Mouse (Mus musculus) kidney, embryonic 15.5 days (tissue): Measurements from ENCODE around the gene Cd209a. TPM values are rescaled to one million over a fixed set of nuclear protein-coding genes. Genes with fewer than 3 reads are reported as not detected.
"Not testable (repeated sequence)": the region's sequence is repeated elsewhere in the genome, so short reads cannot be mapped to it uniquely, and the experiment has no call there.

ENCODE experiments used
- ATAC-seq: fragments of 200-750 bp; cut with Nextera tagmentation; replicated peaks from 2 replicates; pipeline ENCODE4 v1.8.0; 2017; ENCODE audit warnings: moderate TSS enrichment; ENCODE audit not compliant: low FRiP score
- H3K27ac ChIP-seq: fragments of 300-500 bp; sonication (generic); 2 replicates; pipeline ENCODE4 v1.5.1; 2015; ENCODE audit warnings: mild to moderate bottlenecking, inconsistent platforms
- H3K27me3 ChIP-seq: fragments of 300-500 bp; sonication (generic); 2 replicates; pipeline ENCODE4 v1.6.1; 2015; ENCODE audit warnings: inconsistent platforms
- H3K36me3 ChIP-seq: fragments of 300-500 bp; sonication (generic); 2 replicates; pipeline ENCODE4 v1.6.1; 2015; ENCODE audit warnings: inconsistent platforms
- H3K4me1 ChIP-seq: fragments of 300-500 bp; sonication (generic); 2 replicates; pipeline ENCODE4 v1.6.1; 2015; ENCODE audit warnings: inconsistent platforms
- H3K4me2 ChIP-seq: fragments of 300-500 bp; sonication (generic); 2 replicates; pipeline ENCODE4 v1.6.1; 2015; ENCODE audit warnings: moderate library complexity, mild to moderate bottlenecking, inconsistent platforms
- H3K4me3 ChIP-seq: fragments of 300-500 bp; sonication (generic); replicated peaks from 2 replicates; pipeline ENCODE4 v1.5.1; 2015; ENCODE audit warnings: mild to moderate bottlenecking, inconsistent platforms
- H3K9ac ChIP-seq: fragments of 300-500 bp; sonication (generic); 2 replicates; pipeline ENCODE4 v1.6.1; 2015; ENCODE audit warnings: mild to moderate bottlenecking, inconsistent platforms
- H3K9me3 ChIP-seq: fragments of 300-500 bp; sonication (generic); replicated peaks from 2 replicates; pipeline ENCODE4 v1.6.1; 2016; ENCODE audit warnings: inconsistent platforms
- WGBS: fragments of 180-500 bp; shearing (Covaris S2); methylation state at CpG from one replicate; pipeline ENCODE4 v1.1.7; 2015; ENCODE audit warnings: mixed read lengths; 5-methylcytosine and 5-hydroxymethylcytosine counted together
- polyA plus RNA-seq: library from polyadenylated mRNA; unstranded; fragments of >200 nt; fragmentation: Nextera tagmentation; extraction: Ambion mirVana; gene quantifications from 2 replicates; pipeline ENCODE4 v1.2.1, GENCODE M21; 2015

Cd209a gene
- polyA plus RNA-seq: not detected in 2 replicates

DNA sequence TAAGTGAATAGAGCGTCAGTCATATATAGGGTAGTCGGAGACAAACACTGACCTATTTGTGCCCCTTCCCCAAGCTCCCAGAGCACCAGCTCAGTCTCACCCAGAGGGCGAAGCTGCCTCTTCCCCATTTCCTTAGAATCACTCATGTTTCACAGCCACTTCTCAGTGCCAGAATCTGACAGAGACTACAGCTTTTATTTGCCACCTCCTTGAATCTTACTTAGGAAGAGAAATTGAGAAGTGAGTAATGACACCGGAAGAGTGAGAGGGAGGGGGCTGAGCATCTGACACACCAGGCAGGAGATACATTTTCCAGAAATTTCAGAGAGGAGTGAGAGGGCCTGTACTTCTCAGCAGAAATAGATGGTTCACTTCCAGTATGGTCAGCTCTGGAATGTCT lies at the start of gene Cd209a:
Cd209a (minus strand) TSS at position 224 of the 400 bp plus-strand sequence.
- 87% methylated on average over 4 of the region's 4 CpGs for WGBS
- Histone ChIP-seq H3K4me2 (no peak within 1 kb of the TSS), H3K9me3 (no peaks in the 10 kb centered on the region), H3K36me3 (no peaks in the 10 kb centered on the region), H3K9ac (no peak within 1 kb of the TSS), H3K27me3 (no peaks in the 10 kb centered on the region), H3K4me1 (no peaks in the 10 kb centered on the region), H3K27ac (no peak within 1 kb of the TSS), H3K4me3 (no peak within 1 kb of the TSS)
- no peak for ATAC-seq

DNA sequence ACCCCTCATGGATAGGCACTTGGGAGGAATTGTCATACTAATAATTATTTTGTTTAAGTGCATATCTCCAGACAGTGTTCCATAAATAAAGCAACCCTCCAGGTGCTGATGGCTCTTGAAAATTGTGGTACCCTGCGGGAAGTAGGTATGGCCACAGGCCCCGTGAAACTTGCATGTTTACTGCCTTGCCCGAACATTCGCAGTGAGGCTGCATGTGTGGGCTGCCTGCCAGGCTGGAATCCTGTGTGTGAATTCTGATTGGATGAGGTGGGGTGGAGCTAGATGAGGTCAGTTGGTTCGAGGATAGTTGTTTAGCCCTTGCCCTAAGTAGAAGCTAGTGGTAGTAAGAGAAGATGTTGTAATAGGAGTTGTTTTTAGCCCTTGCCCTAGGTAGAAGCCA lies 19.9 kb upstream of the Cd209a start:
- not testable (repeated sequence) for ATAC-seq, H3K4me1 ChIP-seq
- WGBS: 82% methylated on average over 5 of the region's 5 CpGs

DNA sequence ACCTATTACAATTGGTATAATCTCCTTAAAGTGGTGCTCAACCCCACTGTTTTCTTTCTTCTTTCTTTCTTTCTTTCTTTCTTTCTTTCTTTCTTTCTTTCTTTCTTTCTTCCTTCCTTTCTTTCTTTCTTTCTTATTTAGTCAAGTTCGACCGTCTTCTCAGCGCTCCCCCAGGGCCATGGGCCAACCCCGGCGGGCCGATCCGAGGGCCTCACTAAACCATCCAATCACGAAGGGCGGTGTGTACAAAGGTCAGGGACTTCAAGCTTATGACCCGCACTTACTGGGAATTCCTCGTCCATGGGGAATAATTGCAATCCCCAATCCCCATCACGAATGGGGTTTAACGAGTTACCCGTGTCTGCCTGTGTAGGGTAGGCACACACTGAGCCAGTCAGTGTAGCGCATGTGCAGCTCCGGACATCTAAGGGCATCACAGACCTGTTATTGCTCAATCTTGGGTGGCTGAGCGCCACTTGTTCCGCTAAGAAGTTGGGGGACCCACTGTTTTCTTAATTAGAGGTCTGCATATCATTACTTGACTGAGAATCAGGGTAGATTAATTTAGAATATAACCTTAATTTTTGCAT lies 5.6 kb upstream of the Cd209a start:
- 64% methylated on average over 18 of the region's 18 CpGs for WGBS
- Histone ChIP-seq H3K4me1 (no peaks in the 10 kb centered on the region), H3K36me3 (no peaks in the 10 kb centered on the region), H3K9ac (no peak overlapping the region), H3K27ac (no peak overlapping the region), H3K4me2 (no peak overlapping the region), H3K4me3 (no peak overlapping the region), H3K9me3 (no peaks in the 10 kb centered on the region), H3K27me3 (no peaks in the 10 kb centered on the region)
- ATAC-seq: peak; percentile 100

More for the DNA sequence above, 19.9 kb upstream of the Cd209a start:
- H3K4me2 ChIP-seq, H3K9ac ChIP-seq, H3K9me3 ChIP-seq, H3K36me3 ChIP-seq, H3K4me3 ChIP-seq, H3K27ac ChIP-seq, H3K27me3 ChIP-seq: not testable (repeated sequence)

DNA sequence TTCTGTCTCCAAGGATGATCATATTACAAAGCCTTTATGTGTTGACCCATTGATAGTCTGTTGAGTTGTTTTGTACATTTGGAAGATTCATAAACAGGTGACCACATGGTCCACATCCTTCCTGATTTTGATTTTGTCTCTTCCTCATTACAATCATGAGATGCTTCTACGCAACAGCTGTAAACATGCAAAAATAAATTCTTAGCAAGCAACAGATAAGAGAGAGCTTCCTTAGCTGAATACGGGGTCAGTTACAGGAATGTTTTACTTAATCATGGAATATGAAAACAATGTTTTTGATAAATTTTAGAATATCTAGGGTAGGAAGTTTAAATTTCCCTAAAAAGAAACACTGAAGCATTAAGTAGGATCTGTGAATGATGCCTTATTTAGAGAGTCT lies 11.8 kb downstream of the Cd209a start:
- Histone ChIP-seq H3K4me3 (no peak overlapping the region), H3K4me2 (no peak overlapping the region), H3K27ac (no peak overlapping the region), H3K9me3 (no peaks in the 10 kb centered on the region), H3K36me3 (no peaks in the 10 kb centered on the region), H3K9ac (no peak overlapping the region), H3K4me1 (no peaks in the 10 kb centered on the region), H3K27me3 (no peaks in the 10 kb centered on the region)
- ATAC-seq: no peak
- 93% methylated on average over 2 of the region's 2 CpGs for whole genome bisulfite sequencing

DNA sequence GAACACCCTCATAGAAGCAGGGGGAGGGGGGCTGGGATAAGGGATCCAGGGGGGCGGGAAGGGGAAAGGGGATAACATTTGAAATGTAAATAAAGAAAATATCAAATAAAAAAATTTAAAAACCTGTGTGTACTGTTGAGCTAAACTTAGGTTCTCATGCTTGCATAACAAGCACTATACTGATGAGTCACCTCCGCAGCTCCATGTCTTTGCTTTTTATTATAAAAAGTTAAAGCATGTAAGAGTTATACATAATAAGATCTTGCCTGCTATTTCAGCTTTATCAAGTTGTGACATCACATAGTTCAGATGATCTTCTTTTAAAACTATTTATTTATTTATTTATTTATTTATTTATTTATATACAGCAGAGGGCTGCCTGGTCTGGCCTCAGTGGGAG lies 13.2 kb downstream of the Cd209a start:
- no peak for ATAC-seq

DNA sequence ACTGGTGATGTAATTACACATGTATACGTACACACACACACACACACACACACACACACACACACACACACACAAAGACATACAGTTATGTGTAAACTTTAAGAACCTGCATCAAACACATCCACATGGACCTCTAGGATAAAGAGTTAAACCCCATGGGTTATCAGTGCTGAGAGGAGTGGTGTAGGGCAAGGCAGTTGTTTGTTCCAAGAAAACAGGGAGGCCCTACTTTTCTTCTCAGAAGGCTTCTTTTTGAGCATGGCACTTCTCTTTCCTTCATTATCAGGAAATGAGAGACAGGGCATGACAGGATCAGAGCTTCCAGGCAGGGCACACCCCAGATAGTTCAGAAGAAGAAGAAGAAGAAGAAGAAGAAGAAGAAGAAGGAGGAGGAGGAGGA lies 14.7 kb downstream of the Cd209a start:
- 69% methylated on average over 1 of the region's 1 CpGs for WGBS
- no peak for ATAC-seq
- no peaks in the 10 kb centered on the region for H3K4me1 ChIP-seq
- H3K36me3 ChIP-seq: no peaks in the 10 kb centered on the region
- H3K27ac ChIP-seq: no peak overlapping the region
- H3K9ac ChIP-seq: no peak overlapping the region
- no peak overlapping the region for H3K4me3 ChIP-seq
- no peak overlapping the region for H3K4me2 ChIP-seq
- no peaks in the 10 kb centered on the region for H3K9me3 ChIP-seq
- no peaks in the 10 kb centered on the region for H3K27me3 ChIP-seq

More for the DNA sequence above, 13.2 kb downstream of the Cd209a start:
- Histone ChIP-seq H3K27ac (no peak overlapping the region), H3K4me1 (no peaks in the 10 kb centered on the region), H3K9me3 (no peaks in the 10 kb centered on the region), H3K4me2 (no peak overlapping the region), H3K9ac (no peak overlapping the region), H3K36me3 (no peaks in the 10 kb centered on the region), H3K27me3 (no peaks in the 10 kb centered on the region), H3K4me3 (no peak overlapping the region)
- 95% methylated on average over 2 of the region's 2 CpGs for WGBS

DNA sequence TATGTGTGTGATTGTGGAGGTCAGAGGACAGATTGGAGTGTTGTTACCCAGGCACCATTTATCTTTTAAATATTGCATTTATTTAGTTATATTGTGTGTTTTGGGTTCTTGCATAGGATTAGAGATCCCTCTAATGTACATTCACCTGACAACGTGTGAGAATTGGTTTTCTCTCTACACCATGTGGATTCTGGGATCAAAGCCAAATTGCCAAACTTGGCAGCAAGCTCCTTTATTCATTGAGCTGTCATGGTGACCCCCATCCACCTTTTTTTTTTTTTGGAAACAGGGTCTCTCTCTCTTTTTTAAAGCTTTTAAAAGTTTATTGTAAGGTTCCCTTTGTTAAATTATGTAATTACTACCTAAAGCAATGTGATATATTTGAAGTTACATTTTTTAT lies 27.7 kb downstream of the Cd209a start:
- no peak overlapping the region for H3K4me2 ChIP-seq
- no peaks in the 10 kb centered on the region for H3K9me3 ChIP-seq

DNA sequence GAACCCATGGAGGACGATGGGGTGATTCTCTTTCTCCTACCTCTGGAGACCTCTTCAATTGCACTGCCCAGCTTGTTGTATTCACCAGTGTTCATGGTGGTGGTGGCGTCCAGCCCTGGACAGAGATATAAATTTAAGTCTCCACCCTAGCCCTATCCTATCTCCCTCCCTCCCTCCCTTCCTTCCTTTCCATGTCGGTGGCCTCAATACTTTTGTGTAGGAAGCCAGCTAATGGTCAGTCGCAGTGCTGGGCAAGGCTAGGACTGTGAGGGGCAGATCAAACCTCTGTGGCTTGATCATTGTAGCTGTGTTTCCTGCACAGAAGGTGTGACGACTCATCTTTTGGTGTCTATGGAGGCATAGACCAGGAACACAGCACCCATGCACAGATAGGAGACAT lies 28.2 kb downstream of the Cd209a start, which contains the start of gene Clec4g:
Clec4g (minus strand) TSS at position 101 of the 400 bp plus-strand sequence.
- H3K4me1 ChIP-seq: no peaks in the 10 kb centered on the region
- 69% methylated on average over 5 of the region's 5 CpGs for WGBS
- H3K4me2 ChIP-seq: no peak within 1 kb of the TSS
- ATAC-seq: no peak
- H3K9ac ChIP-seq: no peak within 1 kb of the TSS
- H3K27me3 ChIP-seq: no peaks in the 10 kb centered on the region
- H3K36me3 ChIP-seq: no peaks in the 10 kb centered on the region
- no peak within 1 kb of the TSS for H3K4me3 ChIP-seq
- no peaks in the 10 kb centered on the region for H3K9me3 ChIP-seq
- no peak within 1 kb of the TSS for H3K27ac ChIP-seq

More for the DNA sequence above, 27.7 kb downstream of the Cd209a start:
- 45% methylated on average over 1 of the region's 1 CpGs for WGBS
- no peak overlapping the region for H3K9ac ChIP-seq
- H3K4me1 ChIP-seq: no peaks in the 10 kb centered on the region
- no peak overlapping the region for H3K4me3 ChIP-seq
- no peak for ATAC-seq
- H3K27me3 ChIP-seq: no peaks in the 10 kb centered on the region
- no peak overlapping the region for H3K27ac ChIP-seq
- no peaks in the 10 kb centered on the region for H3K36me3 ChIP-seq

DNA sequence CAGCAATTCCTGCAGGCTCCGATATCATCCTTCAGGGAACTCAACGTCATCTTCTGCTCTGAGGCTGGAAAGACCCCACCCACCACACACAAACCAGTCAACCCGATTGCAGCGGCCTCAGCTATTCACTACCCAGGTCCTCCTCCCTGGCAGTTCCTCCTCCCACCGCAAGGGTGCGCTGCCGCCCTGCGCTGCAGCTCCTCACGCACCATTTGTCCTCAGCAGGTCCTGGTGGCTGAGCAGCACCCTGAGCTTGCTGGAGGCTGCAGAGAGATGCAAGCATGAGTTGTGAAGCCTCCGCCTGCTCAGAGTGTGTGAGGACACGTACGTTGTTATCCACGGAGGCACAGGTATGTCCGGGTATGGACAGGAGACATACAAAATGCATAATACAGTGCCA lies 30.2 kb downstream of the Cd209a start:
- 17% methylated on average over 14 of the region's 14 CpGs for WGBS
- no peaks in the 10 kb centered on the region for H3K4me1 ChIP-seq
- H3K4me3 ChIP-seq: no peak overlapping the region
- no peak overlapping the region for H3K9ac ChIP-seq
- H3K4me2 ChIP-seq: no peak overlapping the region
- no peak overlapping the region for H3K27ac ChIP-seq
- ATAC-seq: peak; percentile 77
- no peaks in the 10 kb centered on the region for H3K9me3 ChIP-seq
- H3K36me3 ChIP-seq: no peaks in the 10 kb centered on the region
- no peaks in the 10 kb centered on the region for H3K27me3 ChIP-seq

DNA sequence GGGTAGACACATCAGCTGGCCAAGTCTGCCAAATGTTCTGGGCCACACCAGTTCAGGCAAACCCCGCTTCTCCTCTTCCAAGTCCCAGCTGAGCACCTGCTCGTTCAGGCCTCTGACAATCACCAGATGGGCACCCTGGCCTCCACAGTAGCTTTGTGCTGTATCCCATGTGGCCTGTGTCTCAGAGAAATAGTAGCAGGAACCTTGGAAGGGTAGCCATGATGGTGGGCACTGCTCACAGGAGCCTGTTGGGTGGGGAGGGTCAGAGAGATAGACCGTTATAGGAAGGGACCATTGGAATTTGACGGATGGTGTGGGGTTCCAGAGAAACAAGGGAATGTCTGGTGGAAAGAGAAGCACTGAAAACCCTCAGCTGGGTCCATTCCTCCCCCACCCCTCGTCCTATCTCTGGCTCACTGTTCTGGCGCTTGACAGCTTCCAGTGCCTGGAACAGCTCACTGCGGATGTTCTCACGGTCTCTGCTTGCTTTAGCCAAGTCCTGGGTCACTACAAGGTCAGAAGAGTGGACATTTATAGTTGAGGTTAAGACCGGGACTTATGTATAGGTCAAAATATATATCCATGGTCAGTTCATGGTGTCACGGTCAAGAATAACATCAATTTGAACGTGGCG lies 31.3 kb downstream of the Cd209a start:
- 54% methylated on average over 12 of the region's 12 CpGs for WGBS
- no peak overlapping the region for H3K27ac ChIP-seq
- no peaks in the 10 kb centered on the region for H3K36me3 ChIP-seq
- no peak overlapping the region for H3K4me3 ChIP-seq
- H3K4me2 ChIP-seq: no peak overlapping the region
- 0 out of 2 replicates have a peak, but pooled peaks have one; percentile 22 for ATAC-seq
- H3K4me1 ChIP-seq: no peaks in the 10 kb centered on the region
- no peaks in the 10 kb centered on the region for H3K27me3 ChIP-seq
- H3K9me3 ChIP-seq: no peaks in the 10 kb centered on the region
- no peak overlapping the region for H3K9ac ChIP-seq

DNA sequence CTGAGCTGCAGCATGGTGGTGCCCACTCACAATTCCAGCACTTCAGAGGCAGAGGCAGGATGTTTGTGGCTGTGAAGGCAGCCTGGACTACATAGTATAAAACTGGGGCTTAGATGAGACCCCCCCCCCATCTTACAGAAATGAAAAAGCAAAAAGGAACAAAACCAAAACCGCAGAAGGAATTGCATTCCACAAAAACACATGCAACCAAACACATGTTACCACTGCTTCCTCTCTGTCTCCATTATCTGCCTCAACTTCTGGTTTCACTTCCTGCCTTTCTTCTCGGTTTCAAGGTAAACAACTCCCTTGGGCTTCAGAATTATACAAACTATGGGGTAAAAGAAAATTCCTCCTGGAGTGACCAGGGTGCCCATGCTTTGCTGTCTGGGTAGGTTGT lies 37.1 kb downstream of the Cd209a start:
- Histone ChIP-seq H3K9ac (no peak overlapping the region), H3K9me3 (no peaks in the 10 kb centered on the region), H3K4me2 (no peak overlapping the region), H3K27me3 (no peaks in the 10 kb centered on the region), H3K4me1 (no peaks in the 10 kb centered on the region), H3K4me3 (no peak overlapping the region), H3K36me3 (no peaks in the 10 kb centered on the region), H3K27ac (no peak overlapping the region)
- WGBS: 69% methylated on average over 2 of the region's 2 CpGs
- ATAC-seq: no peak

DNA sequence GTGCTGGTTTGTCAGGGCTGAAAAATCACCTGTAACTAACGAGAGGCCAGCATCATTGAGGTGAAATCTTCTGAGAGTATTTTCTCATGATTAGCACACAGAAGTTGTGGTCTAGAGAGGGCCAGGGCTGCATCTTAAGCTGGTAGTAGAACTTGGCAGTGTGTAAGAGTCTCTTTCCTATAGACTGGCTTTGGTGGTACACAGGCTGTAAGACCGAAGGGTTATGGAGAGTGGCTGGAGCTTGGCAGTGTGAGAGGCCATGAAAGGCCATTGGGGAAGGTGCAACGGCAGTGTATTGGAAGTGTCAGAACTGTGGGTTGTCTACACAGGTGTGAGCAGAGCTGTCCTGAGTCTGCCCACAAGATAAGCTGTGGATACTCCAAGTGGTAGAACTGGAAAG lies 38.5 kb downstream of the Cd209a start:
- H3K9ac ChIP-seq: no peak overlapping the region
- ATAC-seq: no peak
- H3K27me3 ChIP-seq: no peaks in the 10 kb centered on the region
- H3K4me3 ChIP-seq: no peak overlapping the region
- no peaks in the 10 kb centered on the region for H3K4me1 ChIP-seq
- H3K4me2 ChIP-seq: no peak overlapping the region
- H3K9me3 ChIP-seq: no peaks in the 10 kb centered on the region
- H3K36me3 ChIP-seq: no peaks in the 10 kb centered on the region
- no peak overlapping the region for H3K27ac ChIP-seq
- WGBS: 76% methylated on average over 3 of the region's 3 CpGs

DNA sequence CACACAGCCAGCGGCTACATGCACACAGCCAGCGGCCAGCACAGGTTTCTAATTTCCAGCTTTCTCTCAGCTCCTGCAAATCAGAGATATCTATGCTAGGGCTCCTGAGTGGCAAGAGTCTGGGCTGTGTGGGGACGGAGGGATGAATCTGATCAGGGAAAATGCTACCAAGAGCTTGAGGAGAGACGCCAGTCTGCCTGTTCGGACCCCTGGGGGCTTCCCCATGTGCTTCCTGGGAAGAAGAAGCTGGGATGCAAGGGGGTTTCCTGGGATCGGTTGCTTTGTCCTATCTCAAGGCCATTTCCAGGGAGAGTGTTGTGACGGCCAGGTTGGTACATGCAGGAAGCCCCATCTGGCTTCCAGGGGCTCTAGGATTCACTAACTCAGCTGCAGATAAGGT lies 41.2 kb downstream of the Cd209a start:
- no peaks in the 10 kb centered on the region for H3K36me3 ChIP-seq
- H3K27me3 ChIP-seq: no peaks in the 10 kb centered on the region
- no peaks in the 10 kb centered on the region for H3K4me1 ChIP-seq
- H3K9me3 ChIP-seq: no peaks in the 10 kb centered on the region
- H3K27ac ChIP-seq: no peak overlapping the region
- no peak overlapping the region for H3K9ac ChIP-seq
- ATAC-seq: no peak
- H3K4me3 ChIP-seq: no peak overlapping the region
- no peak overlapping the region for H3K4me2 ChIP-seq
- WGBS: 77% methylated on average over 7 of the region's 7 CpGs
